Comparison of ENCODE assay signal across 14 mouse cellular contexts in genomic region chr12:17538087-17538486, GRCm38 (mm10). TPM values are rescaled to one million over a fixed set of nuclear protein-coding genes. Genes with fewer than 3 reads are reported as not detected.
DNase-seq lines count a peak whose midpoint lies in the region; ATAC-seq lines count a peak whose summit lies in the region.
"Had no signal": no experiment of that assay in that cellular context is flagged by ENCODE, and none has a peak within 500 bp of the region (broad histone marks: within the 10 kb centered on the region; RNA-seq: fewer than 3 reads in every experiment).

No protein-coding gene starts in this region.

- no peak overlapping the region for H3K9ac ChIP-seq in kidney, embryonic 15.5 days
- H3K9ac ChIP-seq in stomach, embryonic 16.5 days (ENCODE audit: low read length): no peak overlapping the region
- H3K9ac ChIP-seq: midbrain, embryonic 15.5 days had no signal

- no peak overlapping the region for H3K4me2 ChIP-seq in kidney, embryonic 15.5 days
- H3K4me2 ChIP-seq in stomach, embryonic 16.5 days (ENCODE audit: low read depth, low read length): no peak overlapping the region
- H3K4me2 ChIP-seq: midbrain, embryonic 15.5 days had no signal

- no peaks in the 10 kb centered on the region for H3K9me3 ChIP-seq in kidney, embryonic 15.5 days (replicated peaks)
- H3K9me3 ChIP-seq in stomach, embryonic 16.5 days (replicated peaks; ENCODE audit: control insufficient read depth, low read length): no peaks in the 10 kb centered on the region
- H3K9me3 ChIP-seq: midbrain, embryonic 15.5 days had no signal

- no peak overlapping the region for H3K27ac ChIP-seq in kidney, embryonic 15.5 days
- no peak overlapping the region for H3K27ac ChIP-seq in stomach, embryonic 16.5 days (ENCODE audit: low read length)
- H3K27ac ChIP-seq: left cerebral cortex, adult 2 months; midbrain, embryonic 15.5 days had no signal

- H3K36me3 ChIP-seq in kidney, embryonic 15.5 days: no peaks in the 10 kb centered on the region
- no peaks in the 10 kb centered on the region for H3K36me3 ChIP-seq in stomach, embryonic 16.5 days (ENCODE audit: control insufficient read depth, insufficient read depth, low read length)
- H3K36me3 ChIP-seq: midbrain, embryonic 15.5 days had no signal

- H3K4me1 ChIP-seq in kidney, embryonic 15.5 days: no peaks in the 10 kb centered on the region
- H3K4me1 ChIP-seq in stomach, embryonic 16.5 days (ENCODE audit: control insufficient read depth, insufficient read depth, low read length): no peaks in the 10 kb centered on the region
- H3K4me1 ChIP-seq: midbrain, embryonic 15.5 days had no signal

- no peaks in the 10 kb centered on the region for H3K27me3 ChIP-seq in kidney, embryonic 15.5 days
- no peaks in the 10 kb centered on the region for H3K27me3 ChIP-seq in stomach, embryonic 16.5 days (ENCODE audit: control insufficient read depth, insufficient read depth, low read length)
- H3K27me3 ChIP-seq: midbrain, embryonic 15.5 days had no signal

- WGBS in kidney, embryonic 15.5 days: 82% methylated on average over 3 of the region's 3 CpGs
- 80% methylated on average over 3 of the region's 3 CpGs for WGBS in stomach, embryonic 16.5 days

- no peak for DNase-seq in kidney, postnatal 10 days
- DNase-seq in liver: peak; percentile 86
- no peak for DNase-seq in thymus, postnatal 4 days
- no peak for DNase-seq in embryo, embryonic 11 days
- no peak for DNase-seq in embryo, embryonic 10 days (ENCODE audit: low spot score)
- DNase-seq: adrenal gland, adult 2 months; gastrocnemius, postnatal 10 days; kidney, adult 18-20 months; lung, postnatal 36 days had no signal

- no peak overlapping the region for H3K4me3 ChIP-seq in kidney, embryonic 15.5 days (replicated peaks)
- H3K4me3 ChIP-seq in stomach, embryonic 16.5 days (replicated peaks; ENCODE audit: low read length): no peak overlapping the region
- H3K4me3 ChIP-seq: left cerebral cortex, adult 2 months; midbrain, embryonic 15.5 days had no signal

- peak; percentile 76 for ATAC-seq in kidney, embryonic 15.5 days (replicated peaks; ENCODE audit: low FRiP score)
- peak; percentile 90 for ATAC-seq in megakaryocyte-erythroid progenitor cell, adult 5-6 weeks (replicated peaks; ENCODE audit: low FRiP score, low TSS enrichment, poor library complexity, severe bottlenecking)
- ATAC-seq in stomach, embryonic 16.5 days (ENCODE audit: insufficient read depth, low FRiP score): peak; percentile 80; the same call in 1 of the 2 replicates
- ATAC-seq: midbrain, embryonic 15.5 days had no signal

RNA-seq across cellular contexts. Expression of gene Odc1, which starts 6.5 kb away (rescaled TPM):
- polyA plus RNA-seq in kidney, embryonic 15.5 days (2015; fragmentation: Nextera tagmentation; extraction: Ambion mirVana): 218 and 231 TPM in 2 replicates
- 360 and 383 TPM in 2 replicates for total RNA-seq in megakaryocyte-erythroid progenitor cell, adult 5-6 weeks (2014; fragmentation: Nextera tagmentation)
- 607 and 788 TPM in 2 replicates for total RNA-seq in megakaryocyte-erythroid progenitor cell, adult 5-6 weeks (2017)
- 151 and 158 TPM in 2 replicates for polyA plus RNA-seq in stomach, embryonic 16.5 days (2015; fragmentation: Nextera tagmentation; extraction: Ambion mirVana)
